Mouse (Mus musculus) neural tube, embryonic 14.5 days (tissue): Measurements from ENCODE around the gene Il21r. TPM values are rescaled to one million over a fixed set of nuclear protein-coding genes. Genes with fewer than 3 reads are reported as not detected.

Experiments used
- ATAC-seq: fragments of 200-750 bp; cut with Nextera tagmentation; 2 replicates; pipeline ENCODE4 v1.8.0; 2017; ENCODE audit warnings: low read depth, mild to moderate bottlenecking, moderate TSS enrichment, moderate library complexity
- H3K27ac ChIP-seq: fragments of 300-500 bp; sonication (generic); 2 replicates; pipeline ENCODE4 v1.5.1; 2014; ENCODE audit warnings: low read depth, mild to moderate bottlenecking, control low read depth, low read length, moderate library complexity, mixed read lengths
- H3K27me3 ChIP-seq: fragments of 300-500 bp; sonication (generic); 2 replicates; pipeline ENCODE4 v1.6.1; 2014; ENCODE audit warnings: low read length; ENCODE audit not compliant: control insufficient read depth, insufficient read depth
- H3K36me3 ChIP-seq: fragments of 300-500 bp; sonication (generic); 2 replicates; pipeline ENCODE4 v1.6.1; 2014; ENCODE audit warnings: low read length, mixed read lengths; ENCODE audit not compliant: control insufficient read depth, insufficient read depth
- H3K4me1 ChIP-seq: fragments of 300-500 bp; sonication (generic); 2 replicates; pipeline ENCODE4 v1.6.1; 2014; ENCODE audit warnings: low read length; ENCODE audit not compliant: control insufficient read depth, insufficient read depth
- H3K4me2 ChIP-seq: fragments of 300-500 bp; sonication (generic); 2 replicates; pipeline ENCODE4 v1.6.1; 2014; ENCODE audit warnings: mild to moderate bottlenecking, low read depth, low read length, control low read depth
- H3K4me3 ChIP-seq: fragments of 300-500 bp; sonication (generic); 2 replicates; pipeline ENCODE4 v1.5.1; 2014; ENCODE audit warnings: low read depth, low read length, control low read depth, mixed read lengths
- H3K9ac ChIP-seq: fragments of 300-500 bp; sonication (generic); replicated peaks from 2 replicates; pipeline ENCODE4 v1.6.1; 2014; ENCODE audit warnings: low read depth, mild to moderate bottlenecking, control low read depth, low read length, mixed read lengths
- H3K9me3 ChIP-seq: fragments of 300-500 bp; sonication (generic); 2 replicates; pipeline ENCODE4 v1.6.1; 2016; ENCODE audit warnings: low read length; ENCODE audit not compliant: control insufficient read depth
- WGBS: fragments of 180-500 bp; shearing (Covaris S2); extraction: QIAGEN DNeasy Blood & Tissue Kit; methylation state at CpG from one replicate; pipeline ENCODE4 v1.1.7; 2014; 5-methylcytosine and 5-hydroxymethylcytosine counted together
- polyA plus RNA-seq: library from polyadenylated mRNA; unstranded; fragments of >200 nt; fragmentation: Nextera tagmentation; extraction: Ambion mirVana; gene quantifications from 2 replicates; pipeline ENCODE4 v1.2.1, GENCODE M21; 2014

The Il21r gene
- 0.50 TPM in 1 of 2 replicates, not detected in the other for polyA plus RNA-seq

DNA sequence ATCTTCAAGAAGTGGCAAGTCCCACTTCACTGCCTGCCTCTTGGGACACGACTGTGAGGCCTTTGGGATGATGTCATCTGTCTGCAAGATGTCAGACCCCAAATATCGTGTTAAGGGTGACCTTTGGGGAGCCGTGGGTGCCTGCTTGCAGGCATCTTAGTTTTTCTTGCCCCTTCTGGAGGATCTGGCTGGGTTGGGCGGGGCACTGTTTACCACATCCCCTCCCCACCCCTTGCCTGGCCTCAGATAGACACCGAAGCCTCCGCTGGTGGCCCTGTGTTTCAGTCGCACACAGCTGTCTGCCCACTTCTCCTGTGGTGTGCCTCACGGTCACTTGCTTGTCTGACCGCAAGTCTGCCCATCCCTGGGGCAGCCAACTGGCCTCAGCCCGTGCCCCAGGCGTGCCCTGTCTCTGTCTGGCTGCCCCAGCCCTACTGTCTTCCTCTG, at the start of gene Il21r:
TSS of gene Il21r (plus strand) at position 245 of the 447 bp plus-strand sequence.
- no peaks in the 10 kb centered on the region for H3K4me1 ChIP-seq
- 70% methylated on average over 11 of the region's 11 CpGs for WGBS

DNA sequence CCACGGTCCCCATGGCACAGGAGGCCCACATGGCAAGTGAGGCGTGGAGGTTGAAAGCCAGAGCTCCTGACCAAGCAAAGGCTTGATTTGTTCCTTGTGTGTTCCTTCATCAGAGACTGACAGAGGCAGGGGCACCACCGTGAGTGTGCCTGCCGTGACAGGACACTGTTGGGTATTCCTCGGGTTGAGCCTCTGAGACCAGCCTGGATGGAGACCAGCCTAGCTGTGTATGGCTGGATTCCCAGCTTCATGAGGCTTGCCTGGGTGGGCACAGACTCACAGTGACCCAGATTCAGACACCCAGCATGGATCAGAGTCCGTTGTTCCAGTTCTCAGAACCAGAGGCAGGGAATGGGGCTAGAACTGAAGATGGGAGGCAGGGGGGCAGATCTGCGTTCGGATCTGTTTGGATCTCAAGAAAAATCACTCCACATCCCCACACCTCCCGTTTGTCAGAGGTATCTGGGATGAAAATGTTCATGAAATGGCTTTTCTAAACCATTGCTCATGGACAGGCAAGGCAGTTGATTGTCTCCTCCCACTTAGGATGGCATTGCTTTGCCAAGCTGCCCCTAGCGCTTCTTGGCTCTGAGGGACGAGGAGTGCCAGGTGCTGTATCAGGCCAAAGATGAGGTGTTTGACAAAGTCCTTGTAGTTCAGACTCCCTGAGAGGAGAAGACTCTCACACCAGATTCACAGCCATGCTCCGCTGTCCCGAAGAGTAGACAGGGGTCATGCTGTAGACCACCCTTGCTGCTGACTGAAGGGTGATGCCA, 49.4 kb upstream of the Il21r start:
- Histone ChIP-seq H3K4me1 (peaks cover 4% of the 10 kb centered on the region; the same call in 1 of the 2 replicates), H3K4me3 (no peak overlapping the region), H3K36me3 (no peaks in the 10 kb centered on the region), H3K9ac (no peak overlapping the region), H3K9me3 (no peaks in the 10 kb centered on the region), H3K4me2 (no peak overlapping the region), H3K27me3 (0 out of 2 replicates have a peak, but pooled peaks cover 2% of the 10 kb centered on the region), H3K27ac (no peak overlapping the region)
- 87% methylated on average over 13 of the region's 13 CpGs for WGBS
- ATAC-seq, result no peak

More for the DNA sequence above, at the start of gene Il21r:
- Histone ChIP-seq H3K27me3 (no peaks in the 10 kb centered on the region), H3K9me3 (no peaks in the 10 kb centered on the region), H3K4me3 (no peak within 1 kb of the TSS), H3K27ac (no peak within 1 kb of the TSS), H3K36me3 (no peaks in the 10 kb centered on the region), H3K9ac (no peak within 1 kb of the TSS), H3K4me2 (no peak within 1 kb of the TSS)
- no peak for ATAC-seq

DNA sequence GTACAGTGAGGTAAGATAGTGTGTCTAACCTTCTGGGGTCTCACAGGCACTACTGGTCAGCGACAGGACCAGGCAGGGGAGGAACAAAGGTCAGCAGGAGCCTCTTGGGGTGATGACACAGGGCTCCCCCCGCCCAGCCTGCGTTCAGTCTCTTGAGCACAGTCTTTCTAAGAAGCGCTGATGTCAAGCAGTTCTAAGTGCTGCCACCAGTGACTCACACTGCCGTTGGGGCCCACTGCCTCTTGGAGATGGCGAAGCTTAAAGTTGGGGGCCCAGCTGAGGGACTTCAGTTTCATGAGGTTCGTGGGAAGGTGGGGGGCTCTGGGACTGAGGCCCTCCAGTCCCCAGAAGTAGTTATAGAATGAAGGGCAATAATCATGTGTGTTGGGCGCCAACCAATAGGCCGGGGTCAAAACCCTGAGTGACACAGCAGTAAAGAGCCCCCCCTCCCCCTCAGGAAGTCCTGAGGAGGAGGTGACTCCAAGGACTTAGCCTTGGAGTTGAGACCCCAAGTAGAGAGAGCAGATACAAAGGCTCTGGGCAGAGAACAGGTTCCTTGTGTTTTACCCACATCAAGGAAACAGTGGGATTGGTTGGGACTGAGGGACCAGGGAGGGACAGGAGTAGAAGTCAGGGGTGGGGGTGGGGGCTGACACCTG, 48.6 kb upstream of the Il21r start:
- H3K9me3 ChIP-seq, result no peaks in the 10 kb centered on the region
- 88% methylated on average over 9 of the region's 9 CpGs for WGBS
- no peaks in the 10 kb centered on the region for H3K36me3 ChIP-seq
- no peak for ATAC-seq
- H3K4me1 ChIP-seq, result peaks cover 4% of the 10 kb centered on the region; the same call in 1 of the 2 replicates
- H3K27ac ChIP-seq, result no peak overlapping the region
- H3K9ac ChIP-seq, result no peak overlapping the region
- H3K4me3 ChIP-seq, result no peak overlapping the region
- no peak overlapping the region for H3K4me2 ChIP-seq
- H3K27me3 ChIP-seq, result 0 out of 2 replicates have a peak, but pooled peaks cover 2% of the 10 kb centered on the region

DNA sequence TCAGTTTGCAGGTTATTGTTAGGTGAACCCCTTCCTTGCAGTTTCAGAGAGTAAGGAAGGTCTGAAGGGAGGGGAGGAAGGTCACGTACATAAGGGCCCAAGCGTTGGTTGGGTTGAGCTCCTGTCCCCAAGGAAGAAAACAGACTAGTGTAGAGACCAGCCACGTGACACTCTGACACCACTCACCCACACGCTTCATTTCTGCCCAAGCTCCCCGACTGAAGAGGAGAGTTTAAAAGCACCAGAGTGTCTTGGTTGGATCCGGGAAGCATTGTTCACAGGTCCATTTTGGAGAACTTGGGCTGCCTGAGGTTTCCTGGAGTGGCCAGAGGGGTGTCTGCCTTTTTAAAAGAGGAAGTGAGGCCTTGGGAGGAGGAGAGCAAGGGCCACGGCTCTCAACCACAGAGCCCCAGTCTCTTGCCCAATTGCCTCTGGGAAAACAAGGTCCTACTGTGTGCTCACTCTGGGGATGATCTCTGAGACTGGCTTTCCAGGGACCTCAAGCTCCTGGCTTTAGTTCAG, 47.8 kb upstream of the Il21r start:
- 82% methylated on average over 7 of the region's 7 CpGs for WGBS
- Histone ChIP-seq H3K9ac (no peak overlapping the region), H3K4me1 (peaks cover 4% of the 10 kb centered on the region; the same call in 1 of the 2 replicates), H3K36me3 (no peaks in the 10 kb centered on the region), H3K27me3 (0 out of 2 replicates have a peak, but pooled peaks cover 2% of the 10 kb centered on the region), H3K4me2 (no peak overlapping the region), H3K4me3 (no peak overlapping the region), H3K9me3 (no peaks in the 10 kb centered on the region), H3K27ac (no peak overlapping the region)
- ATAC-seq, result no peak

DNA sequence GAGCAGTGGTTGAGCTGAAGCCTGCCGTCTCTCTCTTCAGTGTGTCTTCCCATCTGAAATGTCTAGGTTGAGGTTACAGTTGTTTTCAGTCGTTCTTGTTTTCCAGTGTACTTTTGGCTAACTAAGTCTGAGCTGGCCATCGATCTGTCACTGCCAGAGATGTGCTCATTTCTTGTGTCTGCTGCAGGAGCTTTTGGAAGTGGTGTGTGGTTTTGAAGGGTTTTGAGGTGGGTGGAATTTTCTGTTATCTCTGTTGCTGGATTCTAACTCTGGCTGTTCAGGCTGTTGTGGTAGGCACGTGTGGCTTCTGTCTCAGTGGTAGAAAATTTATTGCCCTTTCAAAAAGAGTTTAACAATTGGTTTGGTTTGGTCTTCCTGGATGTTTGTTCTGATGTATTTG, 47.1 kb upstream of the Il21r start:
- 0 out of 2 replicates have a peak, but pooled peaks cover 2% of the 10 kb centered on the region for H3K27me3 ChIP-seq
- no peak for ATAC-seq
- no peak overlapping the region for H3K4me3 ChIP-seq
- no peak overlapping the region for H3K4me2 ChIP-seq
- 71% methylated on average over 4 of the region's 4 CpGs for WGBS
- no peaks in the 10 kb centered on the region for H3K9me3 ChIP-seq
- peaks cover 4% of the 10 kb centered on the region; the same call in 1 of the 2 replicates for H3K4me1 ChIP-seq
- no peak overlapping the region for H3K27ac ChIP-seq
- no peak overlapping the region for H3K9ac ChIP-seq
- no peaks in the 10 kb centered on the region for H3K36me3 ChIP-seq

DNA sequence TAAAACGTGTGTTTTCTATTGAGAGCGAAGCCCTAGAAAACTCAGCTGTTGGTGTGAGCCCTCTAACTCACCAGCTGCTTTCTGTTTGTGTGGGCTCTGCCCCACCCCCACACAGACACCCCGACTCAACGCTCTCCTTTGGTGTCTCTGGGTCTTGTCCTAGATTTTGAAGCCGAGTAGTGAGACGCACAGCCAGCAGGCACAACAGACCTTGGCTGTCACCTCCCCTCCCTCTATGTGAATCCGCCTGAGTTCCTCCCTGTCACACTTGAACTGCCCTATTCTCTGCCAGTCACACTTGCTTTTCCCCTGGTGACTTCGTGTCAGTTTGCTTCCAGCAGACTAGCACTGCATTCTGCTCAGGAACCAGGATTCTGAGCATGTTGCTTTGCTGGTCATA, 46.4 kb upstream of the Il21r start:
- 71% methylated on average over 8 of the region's 8 CpGs for WGBS

DNA sequence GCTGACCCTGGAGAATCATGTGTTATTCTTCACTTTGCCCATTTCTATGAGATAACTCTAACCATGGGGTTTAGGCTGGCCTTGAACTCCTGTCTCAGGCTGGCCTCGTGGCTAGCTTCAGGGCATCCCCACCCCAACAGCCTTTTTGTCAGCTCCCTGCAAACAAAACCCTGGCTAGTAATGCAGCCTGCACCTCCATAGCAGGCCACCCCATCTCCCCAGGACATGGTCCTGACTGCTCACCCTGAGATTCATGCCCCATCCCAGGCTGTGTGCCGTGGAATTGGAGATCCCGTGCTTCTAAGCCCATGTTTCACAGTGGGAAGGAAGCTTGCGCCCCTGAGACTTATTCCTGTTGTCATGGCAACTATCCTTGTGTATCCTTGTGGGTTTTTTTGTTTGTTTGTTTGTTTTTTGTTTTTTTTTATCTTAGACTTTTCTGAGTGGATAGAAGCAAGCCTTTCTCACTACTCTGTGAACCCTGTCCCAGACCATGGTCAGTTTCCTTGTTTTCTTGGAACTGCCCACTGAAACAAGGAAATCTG, 44.8 kb upstream of the Il21r start:
- WGBS, result 54% methylated on average over 4 of the region's 4 CpGs
- no peaks in the 10 kb centered on the region for H3K9me3 ChIP-seq
- no peak for ATAC-seq
- H3K4me3 ChIP-seq, result no peak overlapping the region
- H3K27ac ChIP-seq, result no peak overlapping the region
- no peak overlapping the region for H3K4me2 ChIP-seq
- H3K36me3 ChIP-seq, result no peaks in the 10 kb centered on the region
- H3K27me3 ChIP-seq, result 0 out of 2 replicates have a peak, but pooled peaks cover 2% of the 10 kb centered on the region
- no peak overlapping the region for H3K9ac ChIP-seq
- H3K4me1 ChIP-seq, result no peaks in the 10 kb centered on the region

More for the DNA sequence above, 46.4 kb upstream of the Il21r start:
- ATAC-seq, result no peak
- no peaks in the 10 kb centered on the region for H3K36me3 ChIP-seq
- no peak overlapping the region for H3K9ac ChIP-seq
- no peak overlapping the region for H3K4me3 ChIP-seq
- no peak overlapping the region for H3K4me2 ChIP-seq
- no peak overlapping the region for H3K27ac ChIP-seq
- 0 out of 2 replicates have a peak, but pooled peaks cover 2% of the 10 kb centered on the region for H3K27me3 ChIP-seq
- no peaks in the 10 kb centered on the region for H3K9me3 ChIP-seq
- H3K4me1 ChIP-seq, result no peaks in the 10 kb centered on the region

DNA sequence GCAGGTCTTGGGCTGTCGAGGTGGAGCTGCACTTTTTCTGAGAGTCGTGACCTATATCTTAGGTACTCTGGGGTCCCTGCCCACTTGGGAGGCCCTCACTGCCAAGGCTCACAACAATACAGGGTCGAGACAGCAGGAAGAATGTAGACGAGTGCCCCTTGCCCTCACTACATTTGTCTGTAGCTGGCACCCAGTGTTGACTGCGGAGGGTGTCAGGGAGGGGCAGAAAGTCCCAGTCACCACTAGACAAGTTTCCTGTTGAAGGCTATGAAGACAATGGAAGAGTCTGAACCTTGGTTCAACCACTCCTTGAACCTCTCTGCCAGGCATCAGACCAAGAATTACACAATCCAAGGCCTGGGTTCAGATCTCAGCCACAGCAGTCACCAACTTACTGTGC, 44.2 kb upstream of the Il21r start:
- WGBS, result 61% methylated on average over 5 of the region's 5 CpGs
- H3K9ac ChIP-seq, result no peak overlapping the region
- no peaks in the 10 kb centered on the region for H3K9me3 ChIP-seq
- H3K4me2 ChIP-seq, result no peak overlapping the region
- no peaks in the 10 kb centered on the region for H3K36me3 ChIP-seq
- no peak overlapping the region for H3K4me3 ChIP-seq
- no peak overlapping the region for H3K27ac ChIP-seq
- no peak for ATAC-seq
- no peaks in the 10 kb centered on the region for H3K27me3 ChIP-seq
- H3K4me1 ChIP-seq, result no peaks in the 10 kb centered on the region
